Mouse (Mus musculus) myocyte (in vitro differentiated cells): Measurements from ENCODE around the gene Egln3.

Experiments
- CEBPB ChIP-seq: IDR thresholded peaks from 2 replicates; pipeline ENCODE4 v1.6.1; 2011; ENCODE audit warnings: mild to moderate bottlenecking, moderate library complexity; ENCODE audit not compliant: poor library complexity, insufficient read depth, severe bottlenecking
- E2F4 ChIP-seq: IDR thresholded peaks from one replicate; pipeline ENCODE4 v1.6.1; 2011; ENCODE audit warnings: mild to moderate bottlenecking, control low read depth, moderate library complexity; ENCODE audit not compliant: insufficient read depth
- MAX ChIP-seq: IDR thresholded peaks from one replicate; pipeline ENCODE4 v1.6.1; 2011; ENCODE audit warnings: low read depth, mild to moderate bottlenecking, control low read depth
- MYOD1 ChIP-seq, 3 experiments: IDR thresholded peaks; one replicate each; pipeline ENCODE4 v1.6.1; 2011; ENCODE audit warnings: control low read depth in 2 of 3, low read depth in 2 of 3, mild to moderate bottlenecking in 2 of 3, moderate library complexity in 1 of 3; ENCODE audit not compliant: insufficient read length in 2 of 3, control insufficient read depth in 1 of 3
- MYOG ChIP-seq, 3 experiments: IDR thresholded peaks; one replicate each; pipeline ENCODE4 v1.6.1; 2011; ENCODE audit warnings: control low read depth in 2 of 3, low read depth in 2 of 3, mild to moderate bottlenecking in 2 of 3; ENCODE audit not compliant: insufficient read length in 2 of 3, control insufficient read depth in 1 of 3, insufficient read depth in 1 of 3
- POLR2A ChIP-seq: IDR thresholded peaks from one replicate; pipeline ENCODE4 v1.6.1; 2011; ENCODE audit warnings: low read depth, mild to moderate bottlenecking, control low read depth, moderate library complexity; ENCODE audit not compliant: insufficient read length
- POLR2AphosphoS2 ChIP-seq: IDR thresholded peaks from one replicate; pipeline ENCODE4 v1.6.1; 2011; ENCODE audit warnings: low read depth, control low read depth; ENCODE audit not compliant: insufficient read length
- REST ChIP-seq: IDR thresholded peaks from one replicate; pipeline ENCODE4 v1.6.1; 2011; ENCODE audit warnings: mild to moderate bottlenecking, control low read depth, moderate library complexity; ENCODE audit not compliant: insufficient read depth, insufficient read length
- TCF12 ChIP-seq: IDR thresholded peaks from one replicate; pipeline ENCODE4 v1.6.1; 2011; ENCODE audit warnings: mild to moderate bottlenecking, control low read depth; ENCODE audit not compliant: poor library complexity, insufficient read depth, severe bottlenecking
- TCF3 ChIP-seq: IDR thresholded peaks from one replicate; pipeline ENCODE4 v1.6.1; 2011; ENCODE audit warnings: low read depth, control low read depth; ENCODE audit not compliant: insufficient read length
- USF1 ChIP-seq: IDR thresholded peaks from one replicate; pipeline ENCODE4 v1.6.1; 2011; ENCODE audit warnings: low read depth, mild to moderate bottlenecking, control low read depth, moderate library complexity

- TF ChIP-seq TCF12 (no peak), POLR2A (no peak), USF1 (no peak), POLR2AphosphoS2 (no peak), CEBPB (no peak), MAX (no peak), E2F4 (no peak), MYOD1 (IDR thresholded peaks at IDR 0.05; ENCODE audit: control insufficient read depth in 1 of 3, insufficient read length in 2 of 3, low read depth in 2 of 3) (no peak), MYOG (IDR thresholded peaks at IDR 0.05; ENCODE audit: control insufficient read depth in 1 of 3, insufficient read depth in 1 of 3, insufficient read length in 2 of 3, low read depth in 2 of 3) (no peak), TCF3 (no peak), REST (no peak)
Measured at GRCm38 (mm10) chr12:54163166-54163565, 40.5 kb downstream of the Egln3 start.
